Mouse (Mus musculus) left cerebral cortex, adult 8-10 months (tissue): ENCODE measurements around the gene Gaa. TPM values are rescaled to one million over a fixed set of nuclear protein-coding genes. Genes with fewer than 3 reads are reported as not detected.
"Not testable (repeated sequence)": the region's sequence is repeated elsewhere in the genome, so short reads cannot be mapped to it uniquely, and the experiment has no call there.

Source experiments
- DNase-seq, 2 experiments: peaks; one replicate each; pipeline ENCODE4 v3.0.0; 2022; ENCODE audit warnings: low spot score in 2 of 2
- total RNA-seq, 4 experiments: library from RNA; stranded (reverse); gene quantifications; 2 replicates each; pipeline ENCODE4 v1.2.4; 2022

Gene Gaa
- 100 to 1,000 TPM; 280 to 307 (median 295) TPM for total RNA-seq

DNA sequence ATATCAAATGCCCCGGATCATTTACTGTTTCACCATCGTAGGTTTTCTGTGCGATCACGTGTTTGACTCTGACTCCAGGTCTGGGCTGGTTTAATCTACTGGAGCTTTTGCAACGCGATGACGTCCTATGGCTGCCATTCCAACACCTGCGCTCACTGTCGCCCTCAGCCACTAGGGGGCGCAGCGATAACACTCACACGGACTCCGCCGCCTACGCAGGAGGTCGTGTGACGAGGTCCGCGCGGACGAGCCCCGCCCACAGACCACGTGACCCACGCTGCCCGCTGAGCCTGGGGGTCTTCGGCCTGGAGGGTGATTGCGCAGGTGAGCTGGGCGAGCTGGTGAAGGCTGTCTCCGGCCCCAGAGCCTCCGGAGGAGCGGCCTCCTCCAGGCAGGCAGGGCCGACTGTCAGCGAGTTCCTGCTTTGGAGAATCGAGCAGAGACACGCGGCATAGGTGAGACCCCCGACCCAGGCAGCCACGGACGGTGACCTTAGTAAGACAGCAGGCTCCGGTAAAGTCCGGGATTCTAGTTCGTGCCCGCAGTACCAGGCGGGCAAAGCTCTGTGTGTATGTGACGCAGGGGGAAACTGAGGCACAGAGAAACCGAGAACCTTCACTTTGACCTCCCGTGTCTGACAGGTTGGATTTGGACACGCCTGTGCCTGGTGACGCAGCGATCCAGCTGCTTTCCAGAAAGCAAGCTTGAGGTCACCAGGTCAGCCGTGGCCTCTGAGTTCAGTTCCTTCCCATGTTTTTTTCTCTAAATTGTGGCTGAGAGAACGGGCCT is at the start of gene Gaa:
Gene Gaa (plus strand): TSS at position 120 of the 789 bp plus-strand sequence.
- DNase-seq, result peak; percentile 95

DNA sequence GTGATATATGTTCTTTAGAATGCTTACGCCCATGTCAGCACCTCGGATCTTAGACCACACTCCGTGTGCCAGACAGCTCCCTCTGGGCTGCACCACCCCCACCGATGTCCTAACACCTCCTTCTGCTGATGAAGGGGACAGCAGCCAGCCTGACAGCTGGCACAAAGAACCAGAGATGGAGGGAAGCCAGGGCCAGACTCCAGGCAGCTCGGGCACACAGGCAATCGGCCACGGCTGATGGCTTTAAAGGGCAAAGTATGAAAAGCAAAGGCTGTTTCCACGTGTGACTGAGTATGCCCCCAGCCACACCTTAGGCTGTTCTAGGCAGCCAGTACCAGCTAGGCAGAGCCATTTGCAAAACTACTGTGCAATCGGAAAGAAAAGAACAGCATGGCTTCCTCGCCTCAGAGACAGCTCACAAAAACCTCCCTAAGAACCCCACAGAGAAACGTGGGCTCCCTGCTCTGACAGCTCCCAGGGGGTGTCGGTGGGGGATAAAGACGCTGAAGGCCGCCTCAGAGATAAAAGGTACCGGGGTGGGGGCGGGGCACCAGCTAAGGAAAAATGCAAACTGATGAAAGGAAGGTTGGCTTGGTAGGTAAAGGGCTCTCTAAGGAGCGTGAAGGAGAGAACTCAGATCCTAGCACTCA is 47.7 kb upstream of the Gaa start:
- DNase-seq, result peak; percentile 53 to 60

DNA sequence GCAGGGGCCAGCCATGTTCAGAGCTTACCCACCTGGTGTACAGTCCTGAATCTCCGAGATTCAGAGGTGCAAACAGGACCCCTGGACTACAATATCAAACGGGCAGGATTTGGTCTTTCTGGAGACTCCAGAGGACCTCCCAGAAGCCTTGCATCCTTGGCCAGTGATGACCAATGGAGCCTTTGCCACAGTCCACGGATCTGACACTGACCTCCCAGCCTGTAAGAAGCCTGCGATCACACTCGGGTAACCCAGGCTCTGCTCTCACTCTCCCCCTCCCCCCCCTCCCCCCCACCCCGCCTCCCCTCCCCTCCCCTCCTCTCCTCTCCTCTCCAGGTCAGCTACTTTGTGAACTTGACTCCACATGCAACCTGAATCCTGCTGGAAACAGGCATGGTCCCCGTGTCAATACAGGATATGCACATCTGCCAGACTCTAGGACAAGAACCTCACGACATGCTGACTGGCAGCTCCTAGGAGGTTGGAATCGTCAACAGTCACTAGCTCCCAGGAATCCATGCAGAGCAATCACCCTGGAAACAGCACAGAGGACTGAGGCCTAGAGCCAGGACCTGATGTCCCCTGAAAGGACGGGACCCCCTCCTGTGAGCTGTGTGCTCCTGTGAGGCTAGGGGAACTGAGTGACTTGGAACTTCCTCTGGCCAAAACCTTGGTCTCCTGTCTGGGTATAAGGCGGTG is 45.7 kb upstream of the Gaa start:
- DNase-seq, result no peak

DNA sequence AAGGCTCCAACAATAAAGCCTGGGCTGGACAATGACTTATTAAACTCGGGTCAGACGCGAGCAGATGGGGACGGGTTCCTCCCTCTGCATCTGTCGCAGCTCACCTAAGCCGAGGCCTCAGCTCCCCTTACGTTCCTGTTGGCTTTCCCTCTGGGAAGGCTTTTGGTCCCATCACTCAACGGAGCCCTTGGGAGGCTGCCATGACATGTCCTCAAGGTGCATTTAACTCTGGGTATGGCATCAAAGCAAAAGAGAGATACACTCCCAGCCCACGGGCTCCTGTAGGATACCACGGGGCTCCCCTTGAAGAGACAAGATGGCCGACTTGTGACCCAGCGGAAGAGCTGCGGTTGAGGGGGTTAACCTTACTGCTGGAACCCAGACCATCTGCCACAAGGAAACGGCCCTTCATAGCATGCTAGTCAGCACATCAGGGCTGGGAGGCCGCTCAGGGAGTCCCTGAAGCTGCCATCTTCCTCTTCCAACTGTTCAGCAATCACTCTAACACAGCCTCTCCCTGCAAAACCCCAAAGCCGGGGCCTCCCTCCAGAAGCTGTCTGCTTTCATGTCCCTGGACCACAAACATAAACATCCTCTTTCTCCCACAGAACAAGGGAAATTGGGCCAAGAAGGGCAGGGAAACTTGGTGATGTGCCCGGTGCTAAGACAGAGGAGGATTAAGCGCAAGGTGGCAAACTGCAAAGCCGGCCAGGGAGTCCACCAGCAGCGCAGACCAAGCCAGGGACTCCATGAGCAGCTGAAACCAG is 44.4 kb upstream of the Gaa start:
- no peak for DNase-seq

DNA sequence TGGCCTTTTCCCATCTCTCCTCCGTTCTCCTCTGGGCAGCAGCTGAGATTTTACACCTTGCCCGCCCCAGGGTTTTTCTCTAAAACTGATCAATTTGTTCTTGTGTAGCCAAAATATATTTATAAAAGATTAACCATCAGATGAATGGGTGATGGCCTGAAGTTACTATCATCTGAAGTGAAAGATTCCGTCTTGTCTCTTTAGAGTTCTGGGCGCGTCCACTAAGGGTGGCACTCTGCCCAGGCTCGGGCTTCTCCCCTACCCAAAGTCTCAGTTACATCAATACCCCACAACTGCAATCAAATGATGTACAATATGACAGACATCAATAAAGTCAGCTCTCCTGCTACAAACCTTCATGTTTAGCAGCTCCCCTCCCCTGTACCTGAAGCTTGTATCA is 42.8 kb upstream of the Gaa start:
- DNase-seq, result no peak

DNA sequence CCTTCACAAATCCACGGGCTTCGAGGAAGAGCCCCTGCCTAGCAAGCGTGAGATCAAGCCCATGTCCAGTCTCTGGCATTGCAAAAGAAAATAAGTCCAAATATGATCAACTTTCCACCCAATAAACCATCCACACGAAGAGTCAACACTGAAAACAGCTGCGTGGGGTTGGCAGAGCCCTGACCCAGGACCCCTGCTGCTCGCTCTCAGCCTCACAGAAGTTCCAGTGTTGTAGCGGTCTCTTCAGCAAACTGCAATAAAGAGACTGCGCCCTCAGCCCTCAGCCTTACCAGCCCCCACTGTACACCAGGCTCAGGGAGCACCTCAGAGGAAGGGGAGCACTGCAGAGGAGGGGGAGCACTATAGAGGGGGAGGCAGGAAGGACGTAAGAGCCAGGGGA is 42.1 kb upstream of the Gaa start:
- no peak for DNase-seq

DNA sequence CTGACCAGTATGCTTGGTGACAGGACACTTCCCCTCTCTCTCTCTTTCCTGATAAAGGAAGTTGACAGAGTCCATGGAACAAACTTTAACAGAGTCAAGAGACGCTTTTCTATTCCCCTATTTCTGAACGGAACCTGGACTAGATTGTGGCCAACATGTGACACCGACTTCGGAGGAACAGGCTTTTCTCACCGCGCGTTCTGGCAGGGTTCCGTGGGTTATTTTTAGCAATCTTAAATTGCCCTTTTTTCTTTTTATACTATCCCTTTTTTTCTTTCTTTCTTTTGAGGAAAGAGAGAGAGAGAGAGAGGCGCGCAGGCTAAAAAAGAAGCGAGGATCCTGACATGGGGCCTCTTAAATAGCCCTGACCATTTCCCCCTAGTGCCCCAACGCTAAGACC is 40.1 kb upstream of the Gaa start:
- no peak for DNase-seq

DNA sequence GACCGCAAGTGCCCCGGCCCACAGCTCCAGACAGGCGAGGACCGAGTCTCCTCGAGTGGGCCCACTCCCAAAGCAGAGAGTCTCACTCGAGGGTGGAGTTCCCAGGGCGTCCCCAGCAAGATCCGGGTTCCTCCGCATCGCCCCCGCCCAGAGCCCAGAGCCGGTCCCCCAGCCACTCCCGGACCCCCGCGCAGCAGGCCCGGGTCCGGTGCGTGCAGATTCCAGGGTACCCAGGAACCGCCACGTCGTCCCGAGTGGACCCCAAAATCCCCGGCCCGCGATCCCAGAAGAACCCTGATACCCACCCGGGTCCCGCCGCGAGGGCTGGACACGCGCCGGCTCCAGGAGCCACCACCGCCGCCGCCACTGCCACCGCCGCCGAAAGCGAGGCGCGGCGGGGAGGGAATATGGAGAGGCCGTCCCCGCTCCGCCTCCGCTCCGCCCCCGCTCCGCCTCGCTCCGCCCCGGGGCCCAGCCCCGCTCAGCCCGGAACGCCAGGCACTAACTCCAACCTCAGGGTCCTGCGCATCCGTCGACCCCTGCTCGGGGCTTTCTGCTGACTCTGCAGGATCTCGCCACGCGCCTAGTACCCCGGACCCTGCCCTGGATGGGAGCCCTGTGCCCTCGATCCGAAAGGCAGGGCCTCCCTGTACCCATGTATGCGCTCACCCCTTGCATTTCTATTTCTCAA is 39.5 kb upstream of the Gaa start, which contains the start of the genes Tbc1d16 and Ccdc40:
Gene Tbc1d16 (minus strand): TSS at position 409 of the 691 bp plus-strand sequence.
Gene Ccdc40 (plus strand): TSS at position 482 of the 691 bp plus-strand sequence.
- no peak for DNase-seq

DNA sequence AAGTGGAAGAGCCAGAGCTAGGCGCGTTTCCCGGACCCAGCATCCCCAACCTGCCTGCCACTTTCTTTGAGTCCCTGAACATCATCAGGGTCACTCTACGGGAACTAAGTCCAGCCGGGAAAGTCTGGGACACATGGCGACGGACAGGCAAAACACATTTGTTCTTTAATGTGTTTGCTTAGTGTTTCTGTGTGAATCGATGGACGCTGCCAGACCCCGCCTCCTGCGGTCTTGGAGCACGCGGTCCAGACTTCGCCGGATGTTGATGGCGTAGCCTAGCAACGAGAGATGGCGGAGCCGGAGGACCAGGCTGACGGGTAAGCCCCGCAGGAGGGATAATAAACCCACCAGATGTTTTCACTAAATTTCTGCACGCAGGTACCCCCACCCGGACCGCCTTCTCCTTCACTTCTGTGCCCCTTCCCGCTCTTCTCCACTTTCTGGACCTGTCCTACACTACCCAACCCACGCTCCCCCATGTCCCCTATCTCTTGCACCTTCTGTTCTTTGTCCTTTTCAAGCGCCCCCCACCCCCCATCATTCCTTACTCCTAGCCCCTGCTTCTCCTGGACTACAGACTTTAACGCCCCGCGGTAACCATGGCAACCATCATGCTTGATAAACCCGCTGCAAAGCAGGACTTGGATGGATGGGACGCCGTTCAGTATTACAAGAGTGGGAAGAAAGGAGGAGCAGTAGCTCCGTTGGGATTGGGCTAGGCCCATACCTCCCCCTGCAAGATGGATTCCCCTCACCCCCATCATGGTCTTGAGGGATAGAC is 38.7 kb upstream of the Gaa start:
- DNase-seq, result peak; percentile 48

DNA sequence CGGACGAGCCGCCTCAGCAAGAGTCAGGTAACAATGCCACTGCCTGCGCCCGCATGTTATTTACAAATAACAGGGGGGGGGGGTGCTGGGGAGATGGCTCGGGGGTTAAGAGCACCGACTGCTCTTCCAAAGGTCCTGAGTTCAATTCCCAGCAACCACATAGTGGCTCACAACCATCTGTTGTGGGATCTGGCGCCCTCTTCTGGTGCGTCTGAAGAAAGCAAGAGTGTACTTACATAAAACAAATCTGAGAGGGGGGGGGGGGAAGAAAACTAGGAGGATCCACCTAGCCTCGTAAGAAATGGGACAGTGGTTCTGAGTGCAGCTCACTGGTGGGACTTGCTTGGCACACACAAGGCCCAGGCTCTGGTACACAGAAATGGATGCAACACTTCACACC is 32.9 kb upstream of the Gaa start:
- no peak for DNase-seq

DNA sequence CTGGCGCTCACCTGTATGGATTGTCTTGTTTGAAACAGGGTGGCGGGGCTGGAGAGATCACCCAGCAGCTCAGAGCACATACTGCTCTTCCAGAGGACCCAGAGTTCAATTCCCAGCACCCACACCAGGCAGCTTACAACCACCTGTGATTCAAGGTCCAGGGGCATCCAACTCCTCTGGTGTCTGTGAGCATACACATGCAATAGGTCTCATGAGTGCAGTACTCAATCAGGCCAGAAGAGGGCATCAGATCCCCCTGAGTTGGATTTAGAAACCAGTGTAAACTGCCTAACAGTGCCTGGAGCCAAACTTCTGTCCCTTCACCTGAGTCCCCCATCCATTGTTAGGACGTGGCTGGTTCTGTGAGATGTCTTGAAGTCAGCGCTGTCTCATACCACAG is 32.1 kb upstream of the Gaa start:
- DNase-seq, result no peak

DNA sequence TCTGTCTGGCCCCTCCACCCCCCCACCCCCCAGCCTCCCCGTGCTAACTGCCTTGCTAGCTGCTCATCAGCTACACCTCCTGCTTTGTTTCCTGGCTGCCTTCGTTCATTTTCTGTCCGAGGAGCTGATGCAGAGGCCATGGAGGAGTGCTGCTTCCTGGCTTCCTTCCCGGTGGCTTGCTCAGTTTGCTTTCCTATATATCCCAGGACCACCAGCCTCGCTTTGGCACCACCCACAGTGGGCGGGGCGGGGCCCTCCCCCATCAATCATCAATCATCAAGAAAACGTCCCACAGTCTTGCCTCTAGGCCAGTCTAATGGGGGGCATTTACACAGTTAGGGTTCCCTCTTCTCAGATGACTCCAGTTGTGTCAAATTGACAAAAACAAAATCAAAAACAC is 31.3 kb upstream of the Gaa start:
- DNase-seq, result no peak

DNA sequence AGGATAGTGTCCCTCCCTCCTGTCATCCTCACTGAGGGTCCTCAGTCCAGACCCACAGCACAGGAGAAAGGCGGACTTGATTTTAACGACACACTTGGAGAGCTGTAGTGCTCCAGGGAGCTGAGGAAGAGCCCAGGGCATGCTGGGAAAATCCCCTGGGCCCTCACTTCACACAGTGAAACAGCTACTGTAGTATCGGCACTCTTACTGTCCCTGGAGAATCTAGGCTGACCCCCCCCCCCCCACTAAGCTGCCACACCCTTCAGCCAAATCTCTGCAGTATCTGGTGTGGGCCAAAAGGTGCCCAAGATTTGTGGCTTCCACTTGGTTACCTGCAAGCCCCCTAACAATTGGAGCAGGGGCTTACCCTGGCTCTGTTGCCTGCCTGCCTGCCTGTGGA is 30.7 kb upstream of the Gaa start:
- DNase-seq, result no peak

DNA sequence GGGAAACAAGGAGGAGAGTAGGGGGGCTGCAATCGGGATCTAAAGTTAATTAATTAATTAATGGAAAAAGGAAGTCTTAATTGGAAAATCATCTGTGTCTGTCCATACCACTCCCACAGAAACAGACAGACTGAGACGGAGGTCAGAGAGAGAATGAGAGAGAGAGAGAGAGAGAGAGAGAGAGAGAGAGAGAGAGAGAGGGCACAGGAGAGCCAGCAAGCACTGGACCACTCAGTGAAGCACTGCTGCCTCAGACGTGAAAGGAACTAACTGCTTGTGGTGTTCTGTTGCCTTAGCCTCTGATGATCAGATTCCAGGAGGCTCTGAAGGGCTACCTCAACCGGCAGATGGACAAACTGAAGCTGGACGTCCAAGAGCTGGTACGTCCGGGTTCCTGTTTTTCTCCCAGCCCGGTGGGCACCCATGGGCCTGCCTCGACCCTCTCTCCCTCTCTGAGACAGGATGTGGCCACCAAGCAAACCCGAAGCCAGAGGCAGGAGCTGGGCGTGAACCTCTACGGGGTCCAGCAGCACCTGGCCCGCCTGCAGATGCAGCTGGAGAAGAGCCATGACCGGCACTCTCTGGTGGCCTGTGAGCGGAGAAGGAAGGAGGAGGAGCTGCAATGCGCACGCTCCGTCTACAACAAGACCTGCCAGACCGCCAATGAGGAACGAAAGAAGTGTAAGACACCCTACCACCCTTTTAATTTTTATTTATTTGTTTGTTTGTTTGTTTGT is 30.0 kb upstream of the Gaa start:
- DNase-seq, result no peak

DNA sequence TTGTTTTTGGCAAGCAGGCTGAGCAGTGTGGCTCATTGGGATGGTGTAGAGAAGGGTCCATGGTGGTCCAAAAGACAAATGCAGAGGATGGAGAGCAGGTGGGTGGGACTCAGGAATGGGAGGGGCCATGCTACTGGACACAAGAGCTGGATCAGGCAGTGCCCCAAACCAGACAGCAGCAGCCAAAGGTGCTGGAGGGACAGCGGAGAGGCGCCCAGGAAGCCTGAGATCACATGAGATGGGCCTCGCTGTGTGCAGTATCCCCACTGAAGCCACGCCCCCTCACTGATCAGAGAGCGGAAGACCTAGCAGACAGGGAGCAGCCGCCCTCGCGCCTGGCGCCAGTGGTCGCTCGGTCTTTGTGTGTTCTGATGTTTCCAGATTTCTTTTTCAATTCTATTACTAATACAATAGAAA is 29.4 kb upstream of the Gaa start:
- no peak for DNase-seq

DNA sequence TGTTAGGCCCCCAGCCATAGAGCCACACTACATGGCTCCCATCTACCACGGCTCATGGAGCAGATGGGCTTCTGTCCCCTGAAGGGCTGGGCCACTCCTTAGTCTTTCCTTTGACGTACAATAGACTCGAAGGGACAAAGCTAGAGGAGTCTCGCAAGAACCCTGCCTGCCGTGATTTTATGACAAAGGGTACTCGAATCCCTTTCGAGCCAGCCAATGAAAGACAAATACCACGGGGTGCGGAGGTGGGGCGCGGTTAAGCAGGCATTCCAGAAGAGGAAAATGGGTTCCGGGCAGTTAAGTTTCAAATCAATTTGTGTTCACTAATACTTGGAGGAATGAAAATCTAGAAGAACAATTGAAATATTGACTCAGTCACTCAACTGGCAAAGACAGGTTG is 28.2 kb upstream of the Gaa start:
- DNase-seq, result no peak

DNA sequence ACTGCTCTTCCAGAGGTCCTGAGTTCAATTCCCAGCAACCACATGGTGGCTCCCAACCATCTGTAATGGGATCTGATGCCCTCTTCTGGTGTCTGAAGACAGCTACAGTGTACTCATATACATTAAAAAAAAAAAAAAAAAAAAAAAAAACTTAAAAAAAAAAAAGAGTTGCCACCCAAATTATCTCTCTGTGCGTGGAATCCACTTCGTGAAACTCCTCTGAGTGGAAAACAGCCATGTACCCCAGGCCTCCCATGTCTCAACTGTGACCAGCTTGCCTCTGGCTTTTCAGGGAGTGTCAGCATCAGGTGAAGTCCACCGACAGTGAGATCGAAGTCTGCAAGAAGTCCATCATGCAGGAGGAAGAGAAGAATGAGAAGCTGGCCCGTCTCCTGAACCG is 22.1 kb upstream of the Gaa start:
- DNase-seq, result not testable (repeated sequence)

DNA sequence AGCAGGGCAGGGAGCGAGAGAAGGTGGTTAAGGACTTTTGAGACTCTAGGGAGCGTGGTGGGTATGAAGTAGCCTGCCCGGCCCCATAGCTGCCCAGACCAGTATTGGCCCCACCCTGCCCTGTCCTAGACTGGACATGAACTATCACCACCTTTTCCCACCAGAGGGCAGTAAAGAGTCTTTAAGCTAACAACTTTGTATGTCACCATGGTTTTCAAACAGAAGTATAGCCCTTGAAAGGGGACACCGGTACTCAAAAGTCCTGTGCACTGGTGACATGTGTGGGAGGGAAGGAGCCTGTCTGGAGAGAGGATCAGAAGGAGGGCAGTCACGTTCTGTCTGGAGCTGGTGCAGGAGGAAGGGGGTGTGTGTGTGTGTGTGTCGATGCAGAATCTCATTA is 18.7 kb upstream of the Gaa start:
- no peak for DNase-seq

DNA sequence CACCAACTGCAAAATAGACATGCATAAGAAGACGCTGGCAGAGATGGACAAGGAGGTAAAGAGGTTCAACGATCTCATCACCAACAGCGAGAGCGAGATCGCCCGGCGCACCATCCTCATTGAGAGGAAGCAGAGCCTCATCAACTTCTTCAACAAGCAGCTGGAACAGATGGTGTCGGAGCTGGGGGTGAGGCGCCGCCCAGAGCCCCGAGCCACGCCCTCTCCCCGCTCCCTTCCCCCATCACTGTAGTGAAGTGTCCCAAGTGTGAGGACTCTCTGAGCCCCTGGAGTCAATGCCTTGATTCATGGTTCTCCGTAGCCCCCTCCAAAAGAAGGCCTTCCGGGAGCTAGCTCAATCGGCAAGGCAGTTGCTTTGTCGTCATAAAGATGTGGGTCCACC is 16.7 kb upstream of the Gaa start:
- no peak for DNase-seq
